Mouse (Mus musculus) midbrain, embryonic 12.5 days (tissue): ENCODE results near the gene Kif14. TPM values are rescaled to one million over a fixed set of nuclear protein-coding genes. Genes with fewer than 3 reads are reported as not detected.
"Not testable (repeated sequence)": the region's sequence is repeated elsewhere in the genome, so short reads cannot be mapped to it uniquely, and the experiment has no call there.

ENCODE experiments used
- ATAC-seq: fragments of 200-750 bp; cut with Nextera tagmentation; 2 replicates; pipeline ENCODE4 v1.8.0; 2017; ENCODE audit warnings: low read depth, moderate TSS enrichment, moderate library complexity; ENCODE audit not compliant: low FRiP score
- H3K27ac ChIP-seq: fragments of 300-500 bp; sonication (generic); replicated peaks from 2 replicates; pipeline ENCODE4 v1.5.1; 2016; ENCODE audit warnings: mild to moderate bottlenecking
- H3K27me3 ChIP-seq: fragments of 300-500 bp; sonication (generic); 2 replicates; pipeline ENCODE4 v1.6.1; 2016; ENCODE audit warnings: mild to moderate bottlenecking
- H3K36me3 ChIP-seq: fragments of 300-500 bp; sonication (generic); 2 replicates; pipeline ENCODE4 v1.6.1; 2016
- H3K4me1 ChIP-seq: fragments of 300-500 bp; sonication (generic); 2 replicates; pipeline ENCODE4 v1.6.1; 2016
- H3K4me2 ChIP-seq: fragments of 300-500 bp; sonication (generic); replicated peaks from 2 replicates; pipeline ENCODE4 v1.6.1; 2016; ENCODE audit warnings: mild to moderate bottlenecking, moderate library complexity
- H3K4me3 ChIP-seq: fragments of 300-500 bp; sonication (generic); 2 replicates; pipeline ENCODE4 v1.5.1; 2016; ENCODE audit warnings: mild to moderate bottlenecking
- H3K9ac ChIP-seq: fragments of 300-500 bp; sonication (generic); replicated peaks from 2 replicates; pipeline ENCODE4 v1.6.1; 2016; ENCODE audit warnings: mild to moderate bottlenecking, moderate library complexity
- H3K9me3 ChIP-seq: fragments of 300-500 bp; sonication (generic); 2 replicates; pipeline ENCODE4 v1.6.1; 2016; ENCODE audit warnings: mild to moderate bottlenecking
- WGBS: fragments of 180-500 bp; shearing (Covaris S2); methylation state at CpG from one replicate; pipeline ENCODE4 v1.1.7; 2016; 5-methylcytosine and 5-hydroxymethylcytosine counted together
- polyA plus RNA-seq: library from polyadenylated mRNA; unstranded; fragments of >200 nt; fragmentation: Nextera tagmentation; extraction: Ambion mirVana; gene quantifications from 2 replicates; pipeline ENCODE4 v1.2.1, GENCODE M21; 2016

Kif14 gene
- polyA plus RNA-seq, 1 experiment from 2014 or later: 6.8 TPM

DNA sequence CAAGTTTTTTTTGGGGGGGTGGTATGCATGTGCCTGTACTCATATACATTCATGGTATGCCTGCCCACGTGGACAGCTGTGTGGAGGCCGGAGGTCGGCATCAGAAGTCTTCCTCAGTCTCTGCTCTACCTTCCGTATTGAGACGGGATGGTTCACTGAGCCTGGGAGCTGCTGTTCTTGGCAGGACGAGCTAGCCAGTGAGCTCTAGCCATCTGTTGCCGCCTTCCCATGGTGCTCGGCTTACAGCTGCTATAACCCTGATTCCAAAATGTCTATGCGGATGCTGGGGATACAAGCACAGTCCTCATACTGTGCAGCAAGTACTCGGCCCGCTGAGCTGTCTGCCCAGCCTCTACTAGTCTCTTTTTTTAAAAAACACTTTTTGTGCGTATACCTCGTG, 33.2 kb downstream of the Kif14 start:
- no peak overlapping the region for H3K27ac ChIP-seq
- H3K36me3 ChIP-seq: peaks cover 49% of the 10 kb centered on the region
- 91% methylated on average over 13 of the region's 13 CpGs for WGBS
- no peaks in the 10 kb centered on the region for H3K4me1 ChIP-seq
- no peak for ATAC-seq
- H3K27me3 ChIP-seq: no peaks in the 10 kb centered on the region
- H3K4me2 ChIP-seq: no peak overlapping the region
- H3K9ac ChIP-seq: no peak overlapping the region
- H3K4me3 ChIP-seq: no peak overlapping the region
- 0 out of 2 replicates have a peak, but pooled peaks cover 6% of the 10 kb centered on the region for H3K9me3 ChIP-seq

DNA sequence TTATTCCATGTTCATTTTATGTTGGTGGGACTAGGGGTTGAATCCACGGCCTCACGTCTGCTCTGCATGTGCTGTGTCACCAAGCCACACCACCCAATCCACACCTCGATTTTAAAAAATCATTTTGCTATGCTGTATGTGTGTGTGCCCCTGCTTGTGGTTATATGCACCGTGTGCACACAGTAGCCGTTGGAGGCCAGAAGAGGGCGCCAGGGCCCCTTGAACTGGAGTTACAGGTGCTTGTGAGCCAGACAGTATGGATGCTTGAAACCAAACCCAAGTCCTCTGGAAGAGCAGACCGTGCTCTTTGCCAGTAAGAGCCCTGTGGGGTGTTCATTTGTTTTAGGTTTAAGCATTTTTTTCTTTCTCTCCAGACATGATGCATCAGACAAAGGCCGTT, 36.8 kb downstream of the Kif14 start:
- ATAC-seq: no peak
- no peak overlapping the region for H3K9ac ChIP-seq
- 0 out of 2 replicates have a peak, but pooled peaks cover 6% of the 10 kb centered on the region for H3K9me3 ChIP-seq
- no peak overlapping the region for H3K4me2 ChIP-seq
- no peaks in the 10 kb centered on the region for H3K27me3 ChIP-seq
- no peak overlapping the region for H3K4me3 ChIP-seq
- H3K27ac ChIP-seq: no peak overlapping the region
- WGBS: 97% methylated on average over 8 of the region's 8 CpGs
- peaks cover 27% of the 10 kb centered on the region for H3K36me3 ChIP-seq
- no peaks in the 10 kb centered on the region for H3K4me1 ChIP-seq

DNA sequence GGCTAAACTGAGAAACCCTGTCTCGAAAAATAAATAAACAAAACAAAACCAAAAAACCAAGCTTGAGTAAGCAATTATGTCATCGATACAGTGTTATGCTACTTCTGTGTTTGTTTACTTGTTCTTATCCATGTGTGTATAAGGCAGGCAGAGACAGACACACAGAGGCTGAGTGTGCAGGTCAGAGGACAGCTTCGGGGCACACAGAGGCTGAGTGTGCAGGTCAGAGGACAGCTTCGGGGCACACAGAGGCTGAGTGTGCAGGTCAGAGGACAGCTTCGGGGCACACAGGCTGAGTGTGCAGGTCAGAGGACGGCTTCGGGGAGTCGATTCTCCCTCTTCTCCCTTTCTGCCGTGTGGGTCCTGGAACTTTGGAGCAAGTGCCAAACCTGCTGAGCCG, 40.1 kb downstream of the Kif14 start:
- H3K27ac ChIP-seq, H3K9ac ChIP-seq, H3K4me2 ChIP-seq, H3K27me3 ChIP-seq, ATAC-seq, H3K4me1 ChIP-seq, H3K4me3 ChIP-seq, H3K9me3 ChIP-seq: not testable (repeated sequence)
- 87% methylated on average over 10 of the region's 10 CpGs for WGBS
- peaks cover 26% of the 10 kb centered on the region for H3K36me3 ChIP-seq

DNA sequence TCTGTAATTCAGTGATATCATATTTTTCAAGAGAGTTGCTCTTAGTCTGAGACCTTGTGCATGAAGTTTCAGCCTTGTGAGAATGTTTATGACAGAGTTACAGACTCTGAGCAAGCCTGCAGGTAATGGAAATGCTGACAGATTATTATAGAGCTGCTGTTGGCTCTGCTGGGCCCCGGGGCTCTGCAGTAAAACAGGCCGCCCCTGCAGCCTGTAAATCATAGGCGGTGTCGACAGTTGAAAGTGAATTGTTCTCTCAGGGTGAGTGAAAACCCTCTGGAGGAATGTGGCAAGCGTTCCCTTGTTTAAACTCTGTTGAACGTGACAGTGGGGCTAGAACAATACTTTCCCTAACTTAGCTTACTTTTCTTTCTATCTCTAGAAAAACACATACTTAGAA, 46.2 kb downstream of the Kif14 start:
- Histone ChIP-seq H3K27ac (no peak overlapping the region), H3K27me3 (no peaks in the 10 kb centered on the region), H3K4me3 (no peak overlapping the region), H3K36me3 (peaks cover 39% of the 10 kb centered on the region), H3K9ac (no peak overlapping the region), H3K9me3 (no peaks in the 10 kb centered on the region), H3K4me2 (no peak overlapping the region), H3K4me1 (no peaks in the 10 kb centered on the region)
- no peak for ATAC-seq
- WGBS: 86% methylated on average over 6 of the region's 6 CpGs

DNA sequence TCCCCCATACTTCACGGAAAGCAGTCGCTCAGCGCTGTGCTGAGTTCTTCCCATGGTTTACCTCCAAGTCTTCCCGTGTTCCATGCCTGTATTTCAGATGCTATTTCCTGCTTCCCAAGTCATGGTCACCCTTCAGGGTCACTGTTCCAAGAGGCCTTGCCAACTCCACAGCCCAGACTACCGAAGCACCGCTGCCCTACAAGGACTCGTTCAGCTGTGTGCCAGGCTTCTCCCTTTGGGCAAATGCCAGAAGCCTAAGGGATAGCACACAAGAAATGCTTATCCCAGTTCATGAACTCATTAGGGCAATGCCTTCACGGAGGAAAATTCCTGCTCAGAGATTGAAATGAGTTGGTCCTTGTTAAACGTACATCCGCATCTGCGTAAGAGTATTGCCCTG, 47.0 kb downstream of the Kif14 start:
- ATAC-seq: no peak
- no peaks in the 10 kb centered on the region for H3K27me3 ChIP-seq
- no peak overlapping the region for H3K27ac ChIP-seq
- no peak overlapping the region for H3K9ac ChIP-seq
- 93% methylated on average over 11 of the region's 11 CpGs for WGBS
- H3K9me3 ChIP-seq: no peaks in the 10 kb centered on the region
- peaks cover 39% of the 10 kb centered on the region for H3K36me3 ChIP-seq
- no peaks in the 10 kb centered on the region for H3K4me1 ChIP-seq
- H3K4me3 ChIP-seq: no peak overlapping the region
- no peak overlapping the region for H3K4me2 ChIP-seq

DNA sequence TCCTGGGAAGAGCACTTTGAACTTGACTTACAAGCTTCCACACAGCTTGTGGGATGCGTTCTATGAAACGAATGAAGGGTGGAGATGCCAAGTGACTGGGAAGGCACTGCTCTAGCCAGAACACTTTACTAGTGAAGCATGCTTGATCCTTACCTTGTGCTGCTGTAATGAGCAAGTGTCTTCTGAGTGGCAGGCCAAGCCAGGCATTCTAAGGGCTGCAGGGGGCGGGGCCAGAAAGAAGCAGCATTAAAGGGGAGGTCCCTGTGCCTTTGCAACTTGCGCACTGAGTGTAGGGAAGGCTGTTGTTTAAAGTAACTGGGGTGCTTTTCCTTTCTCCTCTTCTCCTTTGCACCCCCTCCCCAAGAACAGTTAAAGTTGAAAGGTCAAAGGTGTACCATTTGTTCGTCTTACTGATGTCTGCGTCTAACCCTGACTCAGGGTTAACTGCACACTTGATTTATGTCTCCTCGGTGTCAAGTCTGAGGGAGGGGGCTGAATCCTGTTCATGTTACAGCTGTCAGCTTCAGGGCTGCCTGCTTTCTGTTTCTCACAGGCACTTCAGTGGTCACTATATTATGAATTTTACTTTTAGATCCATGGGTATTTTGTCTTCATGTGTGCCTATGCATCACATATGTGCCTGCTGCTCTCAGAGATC, 52.7 kb downstream of the Kif14 start:
- H3K9me3 ChIP-seq: no peaks in the 10 kb centered on the region
- H3K9ac ChIP-seq: no peak overlapping the region
- H3K27ac ChIP-seq: no peak overlapping the region
- 83% methylated on average over 7 of the region's 7 CpGs for whole genome bisulfite sequencing
- no peak overlapping the region for H3K4me3 ChIP-seq
- H3K27me3 ChIP-seq: no peaks in the 10 kb centered on the region
- no peak for ATAC-seq
- no peaks in the 10 kb centered on the region for H3K4me1 ChIP-seq
- H3K4me2 ChIP-seq: no peak overlapping the region
- peaks cover 37% of the 10 kb centered on the region for H3K36me3 ChIP-seq

DNA sequence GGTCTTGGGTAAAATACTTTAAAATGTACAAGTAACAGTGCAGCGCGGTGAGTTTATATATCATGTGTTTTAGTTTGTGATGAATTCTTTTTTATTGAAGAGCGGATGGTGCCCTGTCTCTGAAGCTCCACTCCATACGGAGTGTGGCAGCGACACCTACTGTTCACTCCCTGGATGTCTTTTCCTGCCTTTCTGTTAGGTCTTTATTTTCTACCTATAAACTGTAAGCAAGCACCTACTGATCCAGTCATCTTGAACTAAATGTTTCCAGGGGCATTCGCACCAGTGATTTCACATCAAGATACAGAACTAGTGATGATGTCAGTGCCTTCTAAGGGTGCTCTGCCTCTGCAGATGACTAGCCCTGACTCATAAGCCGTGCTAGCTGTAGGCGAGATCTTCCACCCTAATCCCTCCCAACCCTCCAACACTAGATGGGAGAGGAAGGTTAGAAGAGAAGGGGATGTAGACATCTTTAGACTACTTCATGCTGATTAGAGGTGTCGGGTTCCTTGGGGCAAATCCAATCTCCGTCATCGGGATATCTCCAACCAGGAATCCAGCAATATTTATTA, 55.3 kb downstream of the Kif14 start:
- Histone ChIP-seq H3K27me3 (no peaks in the 10 kb centered on the region), H3K27ac (no peak overlapping the region), H3K4me1 (no peaks in the 10 kb centered on the region), H3K4me3 (no peak overlapping the region), H3K9me3 (no peaks in the 10 kb centered on the region), H3K36me3 (peaks cover 21% of the 10 kb centered on the region), H3K9ac (no peak overlapping the region), H3K4me2 (no peak overlapping the region)
- no peak for ATAC-seq
- WGBS: 79% methylated on average over 11 of the region's 11 CpGs

DNA sequence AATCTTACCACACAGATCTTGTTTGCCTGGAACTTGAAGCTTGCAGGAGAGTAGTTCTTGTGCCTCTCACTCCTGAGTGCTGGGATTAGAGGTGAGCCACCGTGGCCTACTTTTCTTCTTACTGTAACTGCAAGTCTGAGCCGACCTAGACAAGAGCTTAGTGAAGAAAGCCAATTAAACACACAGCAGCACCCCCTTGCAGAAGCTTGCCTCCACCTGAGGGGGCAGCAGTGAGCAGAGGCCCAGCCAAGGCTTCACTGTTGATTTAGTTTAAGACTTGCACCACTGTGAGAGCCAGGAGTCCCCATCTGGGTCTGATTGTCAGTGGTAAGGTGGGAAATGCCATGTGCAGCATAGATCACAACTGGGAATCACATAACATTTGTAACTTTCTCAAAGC, 58.8 kb downstream of the Kif14 start:
- Histone ChIP-seq H3K9me3 (no peaks in the 10 kb centered on the region), H3K9ac (no peak overlapping the region), H3K4me3 (no peak overlapping the region), H3K4me2 (no peak overlapping the region), H3K27me3 (no peaks in the 10 kb centered on the region), H3K4me1 (no peaks in the 10 kb centered on the region), H3K27ac (no peak overlapping the region), H3K36me3 (peaks cover 31% of the 10 kb centered on the region)
- ATAC-seq: no peak
- 31% methylated on average over 2 of the region's 2 CpGs for WGBS

DNA sequence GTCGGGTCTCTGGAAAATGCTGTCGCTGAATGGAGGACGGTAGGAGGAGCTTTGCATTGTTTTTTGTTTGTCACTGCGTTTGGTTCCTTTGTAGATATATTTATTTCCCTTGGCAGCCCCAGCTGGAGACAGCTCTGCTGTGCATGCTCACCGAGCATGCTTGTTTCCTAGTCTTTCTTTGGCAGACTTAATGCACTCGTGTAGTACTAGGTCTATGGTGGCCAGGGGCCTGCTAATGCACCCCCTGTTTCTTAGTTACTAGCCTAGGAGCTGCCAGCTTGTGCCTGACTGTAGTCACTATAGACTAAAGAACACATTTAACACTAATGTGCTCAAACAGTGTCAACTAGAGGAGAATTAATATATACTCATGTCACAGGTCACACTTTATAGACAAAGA, 59.7 kb downstream of the Kif14 start:
- Histone ChIP-seq H3K27ac (no peak overlapping the region), H3K9me3 (no peaks in the 10 kb centered on the region), H3K27me3 (no peaks in the 10 kb centered on the region), H3K9ac (no peak overlapping the region), H3K4me3 (no peak overlapping the region), H3K4me1 (no peaks in the 10 kb centered on the region), H3K4me2 (no peak overlapping the region), H3K36me3 (peaks cover 37% of the 10 kb centered on the region)
- no peak for ATAC-seq
- WGBS: 88% methylated on average over 6 of the region's 6 CpGs

DNA sequence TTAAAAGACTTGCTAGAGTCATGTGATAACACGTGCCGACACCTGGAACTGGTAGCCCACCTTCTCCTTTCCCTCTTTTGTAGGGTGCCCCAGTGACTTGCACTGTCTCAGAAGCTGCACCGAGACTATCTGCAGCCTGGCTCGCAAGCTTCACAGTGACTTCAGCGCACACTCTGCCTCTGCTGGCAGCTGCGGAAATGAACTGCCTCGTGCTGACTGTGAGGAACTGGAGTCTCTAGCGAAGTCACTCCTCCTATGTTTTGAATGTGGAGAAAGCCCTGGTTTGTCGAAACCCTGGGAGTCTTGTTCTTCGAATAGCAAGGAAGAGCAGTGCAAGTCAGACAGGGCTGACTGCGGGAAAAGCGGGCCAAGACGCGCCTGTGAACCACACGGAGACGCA, 61.0 kb downstream of the Kif14 start:
- no peak overlapping the region for H3K27ac ChIP-seq
- no peaks in the 10 kb centered on the region for H3K9me3 ChIP-seq
- H3K9ac ChIP-seq: no peak overlapping the region
- H3K36me3 ChIP-seq: peaks cover 34% of the 10 kb centered on the region
- no peaks in the 10 kb centered on the region for H3K27me3 ChIP-seq
- no peak overlapping the region for H3K4me2 ChIP-seq
- no peak for ATAC-seq
- no peaks in the 10 kb centered on the region for H3K4me1 ChIP-seq
- WGBS: 89% methylated on average over 16 of the region's 16 CpGs
- no peak overlapping the region for H3K4me3 ChIP-seq

DNA sequence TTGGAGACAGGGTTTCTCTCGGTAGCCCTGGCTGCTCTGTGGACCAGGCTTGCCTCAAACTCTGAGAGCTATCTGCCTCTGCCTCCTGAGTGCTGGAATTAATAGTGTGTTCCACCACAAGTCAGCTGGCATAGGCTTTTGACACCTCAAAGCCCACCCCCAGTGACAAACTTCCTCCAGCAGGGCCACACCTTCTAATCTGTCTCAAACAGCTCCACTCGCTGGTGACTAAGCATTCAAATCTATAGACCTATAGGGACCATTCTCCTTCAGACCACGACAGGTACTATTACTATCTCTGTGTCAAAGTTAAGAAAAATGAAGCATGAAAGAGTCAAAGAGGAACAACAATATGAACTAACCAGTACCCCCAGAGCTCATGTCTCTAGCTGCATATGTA, 66.4 kb downstream of the Kif14 start:
- ATAC-seq: no peak
- Histone ChIP-seq H3K36me3 (peaks cover 11% of the 10 kb centered on the region; the same call in 1 of the 2 replicates), H3K27ac (no peak overlapping the region), H3K4me3 (no peak overlapping the region), H3K27me3 (no peaks in the 10 kb centered on the region), H3K4me1 (no peaks in the 10 kb centered on the region), H3K9ac (no peak overlapping the region), H3K4me2 (no peak overlapping the region), H3K9me3 (no peaks in the 10 kb centered on the region)
- WGBS: 78% methylated on average over 3 of the region's 3 CpGs

DNA sequence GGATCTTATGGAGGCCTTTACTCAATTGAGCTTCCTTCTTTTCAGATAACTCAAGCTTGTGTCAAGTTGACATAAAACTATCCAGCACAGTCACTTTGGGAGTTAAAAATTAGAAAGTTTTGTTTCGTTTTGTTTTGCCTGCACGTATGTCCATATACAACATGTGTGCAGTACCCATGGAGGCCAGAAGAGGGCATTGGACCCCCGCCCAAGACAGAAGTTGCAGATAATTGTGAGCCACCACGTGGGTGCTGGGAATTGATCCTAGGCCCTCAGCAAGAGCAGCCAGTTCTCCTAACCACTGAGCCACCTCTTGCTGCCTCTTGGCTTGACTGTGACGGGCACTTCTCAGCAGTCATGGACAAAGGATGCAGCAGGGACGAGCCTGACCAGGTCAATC, 70.8 kb downstream of the Kif14 start:
- no peaks in the 10 kb centered on the region for H3K9me3 ChIP-seq
- H3K27me3 ChIP-seq: no peaks in the 10 kb centered on the region
- H3K4me2 ChIP-seq: no peak overlapping the region
- WGBS: 88% methylated on average over 6 of the region's 6 CpGs
- no peak overlapping the region for H3K9ac ChIP-seq
- H3K36me3 ChIP-seq: 0 out of 2 replicates have a peak, but pooled peaks cover 4% of the 10 kb centered on the region
- H3K4me3 ChIP-seq: no peak overlapping the region
- ATAC-seq: no peak
- H3K4me1 ChIP-seq: 0 out of 2 replicates have a peak, but pooled peaks cover 4% of the 10 kb centered on the region
- no peak overlapping the region for H3K27ac ChIP-seq

DNA sequence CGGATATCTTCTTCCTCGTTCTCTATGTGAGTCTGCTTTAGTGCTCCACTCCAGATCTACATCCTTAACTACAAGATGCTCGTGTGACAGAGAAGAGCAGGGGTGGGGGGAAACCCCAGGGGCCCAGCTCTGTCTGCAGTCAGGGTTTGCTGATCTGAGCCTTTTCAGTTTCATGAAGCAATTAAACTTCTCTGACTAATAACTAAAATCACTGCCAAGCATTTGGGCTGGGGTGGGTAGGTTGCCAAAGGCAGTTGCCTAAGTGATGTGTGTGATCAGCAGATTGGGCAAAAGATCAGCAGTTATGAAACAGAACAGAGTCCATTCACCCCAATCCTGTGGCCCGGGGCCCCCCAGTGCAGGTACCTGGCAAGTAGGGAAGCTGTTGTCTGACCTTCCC, 72.1 kb downstream of the Kif14 start:
- ATAC-seq: no peak
- Histone ChIP-seq H3K27me3 (no peaks in the 10 kb centered on the region), H3K4me1 (0 out of 2 replicates have a peak, but pooled peaks cover 4% of the 10 kb centered on the region), H3K9me3 (no peaks in the 10 kb centered on the region), H3K4me2 (no peak overlapping the region), H3K4me3 (no peak overlapping the region), H3K27ac (no peak overlapping the region), H3K36me3 (0 out of 2 replicates have a peak, but pooled peaks cover 4% of the 10 kb centered on the region), H3K9ac (no peak overlapping the region)
- 94% methylated on average over 4 of the region's 4 CpGs for WGBS
